Mouse (Mus musculus) liver, embryonic 14.5 days (tissue): ENCODE data around the gene Gm2016. TPM values are rescaled to one million over a fixed set of nuclear protein-coding genes. Genes with fewer than 3 reads are reported as not detected.
"Not testable (repeated sequence)": the region's sequence is repeated elsewhere in the genome, so short reads cannot be mapped to it uniquely, and the experiment has no call there.

Experiments
- ATAC-seq: fragments of 200-750 bp; cut with Nextera tagmentation; 2 replicates; pipeline ENCODE4 v1.8.0; 2017; ENCODE audit warnings: moderate number of reproducible peaks, mild to moderate bottlenecking, moderate library complexity; ENCODE audit not compliant: insufficient read depth
- DNase-seq, 3 experiments: peaks; one replicate each; pipeline ENCODE4 v3.0.0-alpha.2; 2012 to 2013; ENCODE audit warnings: low read depth in 3 of 3, low spot score in 3 of 3
- H3K27ac ChIP-seq: fragments of 300-500 bp; sonication (generic); 2 replicates; pipeline ENCODE4 v1.5.1; 2014; ENCODE audit warnings: moderate library complexity, mild to moderate bottlenecking, control low read depth, inconsistent platforms
- H3K27me3 ChIP-seq: fragments of 300-500 bp; sonication (generic); 2 replicates; pipeline ENCODE4 v1.6.1; 2014; ENCODE audit warnings: mild to moderate bottlenecking, low read length, moderate library complexity; ENCODE audit not compliant: control insufficient read depth, insufficient read depth
- H3K36me3 ChIP-seq: fragments of 300-500 bp; sonication (generic); replicated peaks from 2 replicates; pipeline ENCODE4 v1.6.1; 2014; ENCODE audit warnings: low read depth; ENCODE audit not compliant: control insufficient read depth, insufficient read depth
- H3K4me1 ChIP-seq, 2 experiments: fragments of 200-500 bp in 1 of 2; fragments of 300-500 bp in 1 of 2; sonication (generic) in 1 of 2; replicated peaks; 2 replicates each; pipeline ENCODE4 v1.6.1; 2012 to 2014; ENCODE audit warnings: antibody characterized with exemption in 1 of 2, inconsistent platforms in 1 of 2, low read length in 1 of 2; ENCODE audit not compliant: control insufficient read depth in 2 of 2, insufficient read depth in 2 of 2
- H3K4me2 ChIP-seq: fragments of 300-500 bp; sonication (generic); 2 replicates; pipeline ENCODE4 v1.6.1; 2014; ENCODE audit warnings: low read depth, mild to moderate bottlenecking, control low read depth, moderate library complexity
- H3K4me3 ChIP-seq, 2 experiments: fragments of 200-500 bp in 1 of 2; fragments of 300-500 bp in 1 of 2; sonication (generic) in 1 of 2; 2 replicates each; pipeline ENCODE4 v1.5.1; 2012 to 2014; ENCODE audit warnings: low read depth in 2 of 2, low read length in 2 of 2, mild to moderate bottlenecking in 2 of 2, control low read depth in 1 of 2, inconsistent platforms in 1 of 2, moderate library complexity in 1 of 2; ENCODE audit not compliant: insufficient read depth in 1 of 2
- H3K9ac ChIP-seq: fragments of 300-500 bp; sonication (generic); replicated peaks from 2 replicates; pipeline ENCODE4 v1.6.1; 2014; ENCODE audit warnings: mild to moderate bottlenecking, control low read depth, moderate library complexity
- H3K9me3 ChIP-seq: fragments of 300-500 bp; sonication (generic); 2 replicates; pipeline ENCODE4 v1.6.1; 2016; ENCODE audit warnings: low read length, mixed read lengths; ENCODE audit not compliant: control insufficient read depth
- WGBS: fragments of 180-500 bp; shearing (Covaris S2); extraction: QIAGEN DNeasy Blood & Tissue Kit; methylation state at CpG from one replicate; pipeline ENCODE4 v1.1.7; 2014; ENCODE audit not compliant: insufficient replicate concordance; 5-methylcytosine and 5-hydroxymethylcytosine counted together
- polyA plus RNA-seq, 2 experiments: library from polyadenylated mRNA; depleted of rRNA in 1 of 2; stranded (reverse) in 1 of 2; unstranded in 1 of 2; fragments of >200 nt; fragmentation: Nextera tagmentation in 1 of 2; extraction: Ambion mirVana in 1 of 2; gene quantifications; 2 replicates each; pipeline versions ENCODE4 v1.2.1 to v1.2.3; 2012 to 2014

Gene Gm2016
- polyA plus RNA-seq, 2 experiments: not detected

DNA sequence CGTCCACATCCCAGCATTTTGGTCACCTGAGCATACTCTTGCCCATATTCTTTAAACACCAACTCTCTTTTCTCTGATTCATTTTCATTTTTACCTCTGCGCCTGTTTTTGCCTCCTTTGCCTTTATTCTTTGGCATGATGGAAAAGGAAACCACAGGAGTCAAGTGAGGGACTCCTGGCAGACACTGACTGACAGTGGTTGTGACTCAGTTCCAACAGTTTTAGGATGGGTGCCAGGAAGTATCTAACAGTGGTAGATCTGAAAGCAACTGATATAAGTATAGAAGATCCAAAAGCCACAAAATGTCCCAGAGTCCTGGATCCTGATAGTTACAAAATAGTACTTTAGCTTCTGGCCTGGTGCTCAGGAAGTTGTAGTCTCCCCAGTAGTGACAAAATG lies 45.8 kb downstream of the Gm2016 start, which contains the start of gene Gm2035:
Gene Gm2035, minus strand, starts transcription at position 137 of the 400 bp plus-strand sequence.
- H3K4me1 ChIP-seq, H3K9me3 ChIP-seq, H3K4me2 ChIP-seq, H3K27ac ChIP-seq, ATAC-seq, DNase-seq, H3K9ac ChIP-seq, H3K36me3 ChIP-seq, H3K4me3 ChIP-seq, H3K27me3 ChIP-seq: not testable (repeated sequence)
- 54% methylated on average over 2 of the region's 2 CpGs for WGBS

Other genes with a start within 250 kb of the Gm2016 start
- not detected in 2 replicates for gene Gm16381, start 229.5 kb upstream of the Gm2016 start, polyA plus RNA-seq (2012; rRNA removed)
- gene Gm16381, start 229.5 kb upstream of the Gm2016 start, polyA plus RNA-seq (2014; fragmentation: Nextera tagmentation; extraction: Ambion mirVana): not detected in 2 replicates
- not detected in 2 replicates for gene Gm21319, start 98.3 kb upstream of the Gm2016 start, polyA plus RNA-seq (2012; rRNA removed)
- gene Gm21319, start 98.3 kb upstream of the Gm2016 start, polyA plus RNA-seq (2014; fragmentation: Nextera tagmentation; extraction: Ambion mirVana): not detected in 2 replicates
- not detected in 2 replicates for gene Gm21936, start 78.6 kb upstream of the Gm2016 start, polyA plus RNA-seq (2012; rRNA removed)
- gene Gm21936, start 78.6 kb upstream of the Gm2016 start, polyA plus RNA-seq (2014; fragmentation: Nextera tagmentation; extraction: Ambion mirVana): not detected in 2 replicates
- not detected in 2 replicates for gene BB287469, start 57.5 kb upstream of the Gm2016 start, polyA plus RNA-seq (2012; rRNA removed)
- not detected in 2 replicates for gene BB287469, start 57.5 kb upstream of the Gm2016 start, polyA plus RNA-seq (2014; fragmentation: Nextera tagmentation; extraction: Ambion mirVana)
- not detected in 2 replicates for gene Gm2001, start 31.7 kb upstream of the Gm2016 start, polyA plus RNA-seq (2012; rRNA removed)
- not detected in 2 replicates for gene Gm2001, start 31.7 kb upstream of the Gm2016 start, polyA plus RNA-seq (2014; fragmentation: Nextera tagmentation; extraction: Ambion mirVana)
- not detected in 2 replicates for gene Gm2022, start 21.3 kb downstream of the Gm2016 start, polyA plus RNA-seq (2012; rRNA removed)
- gene Gm2022, start 21.3 kb downstream of the Gm2016 start, polyA plus RNA-seq (2014; fragmentation: Nextera tagmentation; extraction: Ambion mirVana): not detected in 2 replicates
- not detected in 2 replicates for gene Gm2035, start 45.8 kb downstream of the Gm2016 start, polyA plus RNA-seq (2012; rRNA removed)
- gene Gm2035, start 45.8 kb downstream of the Gm2016 start, polyA plus RNA-seq (2014; fragmentation: Nextera tagmentation; extraction: Ambion mirVana): not detected in 2 replicates
- gene Gm2042, start 80.0 kb downstream of the Gm2016 start, polyA plus RNA-seq (2012; rRNA removed): not detected in 2 replicates
- gene Gm2042, start 80.0 kb downstream of the Gm2016 start, polyA plus RNA-seq (2014; fragmentation: Nextera tagmentation; extraction: Ambion mirVana): not detected in 2 replicates
- gene Gm2075, start 137.8 kb downstream of the Gm2016 start, polyA plus RNA-seq (2012; rRNA removed): not detected in 2 replicates
- gene Gm2075, start 137.8 kb downstream of the Gm2016 start, polyA plus RNA-seq (2014; fragmentation: Nextera tagmentation; extraction: Ambion mirVana): not detected in 2 replicates
- not detected in 2 replicates for gene Gm6803, start 144.7 kb downstream of the Gm2016 start, polyA plus RNA-seq (2012; rRNA removed)
- gene Gm6803, start 144.7 kb downstream of the Gm2016 start, polyA plus RNA-seq (2014; fragmentation: Nextera tagmentation; extraction: Ambion mirVana): not detected in 2 replicates
- gene Gm2056, start 152.9 kb downstream of the Gm2016 start, polyA plus RNA-seq (2012; rRNA removed): not detected in 2 replicates
- gene Gm2056, start 152.9 kb downstream of the Gm2016 start, polyA plus RNA-seq (2014; fragmentation: Nextera tagmentation; extraction: Ambion mirVana): not detected in 2 replicates
- gene Gm16368, start 209.6 kb downstream of the Gm2016 start, polyA plus RNA-seq (2012; rRNA removed): not detected in 2 replicates
- gene Gm16368, start 209.6 kb downstream of the Gm2016 start, polyA plus RNA-seq (2014; fragmentation: Nextera tagmentation; extraction: Ambion mirVana): not detected in 2 replicates